Mouse (Mus musculus): ENCODE data around the gene St3gal3.

GRCm38 (mm10) chr4:118028994-118029393, 105.7 kb downstream of the St3gal3 start:
- no peak for TF ChIP-seq EP300 (IDR thresholded peaks at IDR 0.05; ENCODE audit: insufficient read depth, low read depth, low read length)
- TF ChIP-seq CTCF (IDR thresholded peaks at IDR 0.05) = no peak
